Mouse (Mus musculus) embryonic fibroblast, embryonic 13.5 days (primary cell): ENCODE measurements around the gene Rras.

Source experiments
- CTCF ChIP-seq: IDR thresholded peaks from 2 replicates; pipeline ENCODE4 v1.5.1; 2011; ENCODE audit warnings: mild to moderate bottlenecking, control low read depth, low read length, moderate library complexity, borderline replicate concordance; ENCODE audit not compliant: insufficient read depth
- POLR2A ChIP-seq: IDR thresholded peaks from 2 replicates; pipeline ENCODE4 v1.6.1; 2011; ENCODE audit warnings: low read depth, mild to moderate bottlenecking, control low read depth, low read length, moderate library complexity

DNA sequence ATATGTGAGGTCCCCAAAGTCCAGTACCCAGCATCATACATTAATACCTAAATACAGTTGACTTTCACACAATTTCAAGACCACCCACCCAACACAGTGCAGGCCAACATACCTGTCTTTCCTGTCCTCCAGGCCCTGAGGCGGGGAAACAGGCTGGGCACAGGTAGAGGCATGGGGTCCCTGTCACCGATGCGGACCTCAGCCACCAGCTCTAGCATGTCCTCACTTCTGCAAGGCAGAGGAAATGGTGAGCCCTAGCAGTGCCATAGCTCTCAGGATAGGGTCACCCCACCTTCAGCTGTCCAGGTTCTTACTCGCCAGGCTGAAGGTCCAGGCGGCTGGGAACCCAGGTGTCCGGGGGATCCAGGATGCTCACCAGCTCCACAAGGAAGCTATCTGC lies 5.8 kb upstream of the Rras start:
- TF ChIP-seq CTCF (no peak), POLR2A (no peak)
